Mouse (Mus musculus): Measurements from ENCODE around the gene Zfp984. TPM values are rescaled to one million over a fixed set of nuclear protein-coding genes. Genes with fewer than 3 reads are reported as not detected.
A peak's percentile ranks its signal among the peaks of the same experiment; 100 is the strongest.
"Not testable (repeated sequence)": the region's sequence is repeated elsewhere in the genome, so short reads cannot be mapped to it uniquely, and the experiment has no call there.

Zfp984 gene
- total RNA-seq (2014; rRNA removed): 3.1 and 3.7 TPM in 2 replicates
- 3.1 and 3.3 TPM in 2 replicates for polyA plus RNA-seq (2015; fragmentation: Nextera tagmentation; extraction: Ambion mirVana)

- WGBS: 9% methylated on average over 15 of the region's 15 CpGs
- H3K9ac ChIP-seq (replicated peaks; ENCODE audit: low read length, poor library complexity, severe bottlenecking); H3K36me3 ChIP-seq (ENCODE audit: insufficient read depth, low read length); H3K27ac ChIP-seq (ENCODE audit: low read depth, low read length); H3K4me1 ChIP-seq (ENCODE audit: insufficient read depth, low read length); H3K9me3 ChIP-seq (ENCODE audit: low read length); ATAC-seq (ENCODE audit: low FRiP score); H3K27me3 ChIP-seq (ENCODE audit: insufficient read depth, low read length): not testable (repeated sequence)
- peak; percentile 12 for DNase-seq (ENCODE audit: low spot score)
- Histone ChIP-seq H3K4me3 (ENCODE audit: low read depth, low read length) (peak within 1 kb of the TSS; percentile 32), H3K4me2 (ENCODE audit: low read depth, low read length, poor library complexity, severe bottlenecking) (peak within 1 kb of the TSS; percentile 51; the same call in 1 of the 2 replicates)
Measured at GRCm38 (mm10) chr4:147809292-147809965, at the start of gene Zfp984. Zfp984 (minus strand) TSS chr4:147809788.

GRCm38 (mm10) chr4:147850776-147851175, 41.2 kb upstream of the Zfp984 start:
- Histone ChIP-seq H3K4me3 (ENCODE audit: low read depth, low read length) (no peak overlapping the region), H3K27me3 (ENCODE audit: insufficient read depth, low read length) (no peaks in the 10 kb centered on the region), H3K4me1 (ENCODE audit: insufficient read depth, low read length) (no peaks in the 10 kb centered on the region), H3K27ac (ENCODE audit: low read depth, low read length) (no peak overlapping the region), H3K4me2 (ENCODE audit: low read depth, low read length, poor library complexity, severe bottlenecking) (no peak overlapping the region), H3K36me3 (ENCODE audit: insufficient read depth, low read length) (no peaks in the 10 kb centered on the region), H3K9me3 (ENCODE audit: low read length) (no peaks in the 10 kb centered on the region), H3K9ac (replicated peaks; ENCODE audit: low read length, poor library complexity, severe bottlenecking) (no peak overlapping the region)
- DNase-seq (ENCODE audit: low spot score) (no peak), ATAC-seq (ENCODE audit: low FRiP score) (no peak)
- TF ChIP-seq CTCF (IDR thresholded peaks at IDR 0.05): no peak
- WGBS: 74% methylated on average over 2 of the region's 2 CpGs

- Histone ChIP-seq H3K27me3 (ENCODE audit: insufficient read depth, low read length) (no peaks in the 10 kb centered on the region), H3K4me2 (ENCODE audit: low read depth, low read length, poor library complexity, severe bottlenecking) (peak overlapping the region; percentile 58), H3K4me3 (ENCODE audit: low read depth, low read length) (peak overlapping the region; percentile 79), H3K9me3 (ENCODE audit: low read length) (no peaks in the 10 kb centered on the region; the same call in 1 of the 2 replicates), H3K4me1 (ENCODE audit: insufficient read depth, low read length) (no peaks in the 10 kb centered on the region), H3K27ac (ENCODE audit: low read depth, low read length) (peak overlapping the region; percentile 69), H3K36me3 (ENCODE audit: insufficient read depth, low read length) (no peaks in the 10 kb centered on the region), H3K9ac (replicated peaks; ENCODE audit: low read length, poor library complexity, severe bottlenecking) (peak overlapping the region; percentile 60)
- no peak for TF ChIP-seq CTCF (IDR thresholded peaks at IDR 0.05)
- ATAC-seq (ENCODE audit: low FRiP score) (peak; percentile 75), DNase-seq (ENCODE audit: low spot score) (no peak)
- 3% methylated on average over 4 of the region's 4 CpGs for WGBS
Measured at GRCm38 (mm10) chr4:147848584-147848991, 39.0 kb upstream of the Zfp984 start.

GRCm38 (mm10) chr4:147847614-147848583, 38.3 kb upstream of the Zfp984 start, which contains the start of gene Zfp933:
Zfp933 (minus strand) TSS chr4:147848366.
- Histone ChIP-seq H3K4me2 (ENCODE audit: low read depth, low read length, poor library complexity, severe bottlenecking) (peak within 1 kb of the TSS; percentile 62), H3K36me3 (ENCODE audit: insufficient read depth, low read length) (peaks cover 5% of the 10 kb centered on the region; the same call in 1 of the 2 replicates), H3K27ac (ENCODE audit: low read depth, low read length) (peak within 1 kb of the TSS; percentile 69), H3K4me3 (ENCODE audit: low read depth, low read length) (peak within 1 kb of the TSS; percentile 79), H3K9me3 (ENCODE audit: low read length) (peaks cover 7% of the 10 kb centered on the region; the same call in 1 of the 2 replicates), H3K4me1 (ENCODE audit: insufficient read depth, low read length) (no peaks in the 10 kb centered on the region), H3K27me3 (ENCODE audit: insufficient read depth, low read length) (no peaks in the 10 kb centered on the region), H3K9ac (replicated peaks; ENCODE audit: low read length, poor library complexity, severe bottlenecking) (peak within 1 kb of the TSS; percentile 79)
- ATAC-seq (ENCODE audit: low FRiP score) (peak; percentile 90), DNase-seq (ENCODE audit: low spot score) (peak; percentile 96)
- no peak for TF ChIP-seq CTCF (IDR thresholded peaks at IDR 0.05)
- 4% methylated on average over 23 of the region's 23 CpGs for WGBS

- Histone ChIP-seq H3K27me3 (ENCODE audit: insufficient read depth, low read length) (no peaks in the 10 kb centered on the region), H3K9ac (replicated peaks; ENCODE audit: low read length, poor library complexity, severe bottlenecking) (no peak overlapping the region), H3K27ac (ENCODE audit: low read depth, low read length) (no peak overlapping the region), H3K9me3 (ENCODE audit: low read length) (peaks cover 19% of the 10 kb centered on the region; the same call in 1 of the 2 replicates), H3K4me3 (ENCODE audit: low read depth, low read length) (no peak overlapping the region), H3K4me1 (ENCODE audit: insufficient read depth, low read length) (no peaks in the 10 kb centered on the region), H3K4me2 (ENCODE audit: low read depth, low read length, poor library complexity, severe bottlenecking) (no peak overlapping the region), H3K36me3 (ENCODE audit: insufficient read depth, low read length) (peaks cover 15% of the 10 kb centered on the region; the same call in 1 of the 2 replicates)
- ATAC-seq (ENCODE audit: low FRiP score) (no peak), DNase-seq (ENCODE audit: low spot score) (no peak)
- no peak for TF ChIP-seq CTCF (IDR thresholded peaks at IDR 0.05)
- WGBS: 95% methylated on average over 3 of the region's 3 CpGs
Measured at GRCm38 (mm10) chr4:147842871-147843270, 33.3 kb upstream of the Zfp984 start.

- peaks cover 23% of the 10 kb centered on the region; the same call in 1 of the 2 replicates for H3K9me3 ChIP-seq (ENCODE audit: low read length)
- not testable (repeated sequence) for H3K9ac ChIP-seq (replicated peaks; ENCODE audit: low read length, poor library complexity, severe bottlenecking); H3K4me1 ChIP-seq (ENCODE audit: insufficient read depth, low read length); H3K27me3 ChIP-seq (ENCODE audit: insufficient read depth, low read length); ATAC-seq (ENCODE audit: low FRiP score); H3K4me3 ChIP-seq (ENCODE audit: low read depth, low read length); H3K4me2 ChIP-seq (ENCODE audit: low read depth, low read length, poor library complexity, severe bottlenecking); DNase-seq (ENCODE audit: low spot score); H3K27ac ChIP-seq (ENCODE audit: low read depth, low read length)
- WGBS: over 99% methylated on average over 17 of the region's 26 CpGs
- H3K36me3 ChIP-seq (ENCODE audit: insufficient read depth, low read length): peaks cover 15% of the 10 kb centered on the region; the same call in 1 of the 2 replicates
Measured at GRCm38 (mm10) chr4:147839282-147839681, 29.7 kb upstream of the Zfp984 start.
